Mouse (Mus musculus) spleen, adult 2 months (tissue): ENCODE measurements around the gene Ldlrad3.

Experiments used
- CTCF ChIP-seq: fragments of 200-500 bp; IDR thresholded peaks from 2 replicates; pipeline ENCODE4 v1.5.1; 2011; ENCODE audit warnings: mild to moderate bottlenecking, inconsistent platforms; ENCODE audit not compliant: insufficient read depth, insufficient read length, insufficient replicate concordance; ENCODE audit errors: extremely low read depth
- POLR2A ChIP-seq: fragments of 200-500 bp; IDR thresholded peaks from 2 replicates; pipeline ENCODE4 v1.6.1; 2011; ENCODE audit warnings: low read depth, low read length, inconsistent platforms

- TF ChIP-seq POLR2A (no peak), CTCF (no peak)
Observed at GRCm38 (mm10) chr2:101956125-101956524, 230.1 kb downstream of the Ldlrad3 start.
